Mouse (Mus musculus) kidney, adult 9 months (tissue): ENCODE measurements around the gene Morc1.
A peak's percentile ranks its signal among the peaks of the same experiment; 100 is the strongest.

ENCODE experiments used
- DNase-seq: peaks from one replicate; pipeline ENCODE4 v3.0.0; 2022

Gene Morc1

GRCm38 (mm10) chr16:48431027-48431426, at the start of gene Morc1:
Morc1 (plus strand) TSS chr16:48431237.
- DNase-seq = no peak

DNA sequence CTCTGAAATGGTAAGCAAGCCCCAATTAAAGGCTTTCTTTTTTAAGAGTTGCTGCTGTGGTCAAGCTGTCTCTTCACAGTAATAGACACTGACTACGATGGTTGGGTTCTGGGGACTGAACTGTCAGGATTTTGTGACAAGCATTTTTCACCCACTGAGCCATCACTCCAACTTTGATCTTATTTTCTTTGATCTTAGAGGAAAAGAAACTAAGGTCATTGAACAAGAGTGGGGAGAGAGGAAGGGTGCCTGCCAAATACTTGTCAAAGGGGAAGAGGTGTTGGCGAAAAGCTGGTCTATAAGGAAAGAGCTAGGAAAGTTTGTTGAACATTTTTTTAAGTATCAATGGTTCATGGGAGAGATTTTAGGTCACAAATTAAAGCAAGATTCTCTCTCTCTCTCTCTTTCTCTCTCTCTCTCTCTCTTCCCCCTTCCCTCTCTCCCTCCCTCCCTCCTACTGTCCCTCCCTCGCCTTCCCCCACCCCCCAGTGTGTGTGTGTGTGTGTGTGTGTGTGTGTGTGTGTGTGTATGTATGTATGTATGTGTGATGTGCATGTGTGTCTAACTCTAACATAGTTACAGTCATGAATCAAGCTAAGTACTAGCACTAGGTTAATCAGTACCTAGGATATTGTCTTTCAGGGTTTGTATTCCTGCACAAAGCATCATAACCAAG, 47.3 kb upstream of the Morc1 start:
- DNase-seq = no peak

- no peak for DNase-seq
Observed at GRCm38 (mm10) chr16:48386982-48387381, 44.1 kb upstream of the Morc1 start.

- DNase-seq = peak; percentile 41
Observed at GRCm38 (mm10) chr16:48395278-48395677, 35.8 kb upstream of the Morc1 start.

- DNase-seq = no peak
Observed at GRCm38 (mm10) chr16:48402963-48403362, 28.1 kb upstream of the Morc1 start.

DNA sequence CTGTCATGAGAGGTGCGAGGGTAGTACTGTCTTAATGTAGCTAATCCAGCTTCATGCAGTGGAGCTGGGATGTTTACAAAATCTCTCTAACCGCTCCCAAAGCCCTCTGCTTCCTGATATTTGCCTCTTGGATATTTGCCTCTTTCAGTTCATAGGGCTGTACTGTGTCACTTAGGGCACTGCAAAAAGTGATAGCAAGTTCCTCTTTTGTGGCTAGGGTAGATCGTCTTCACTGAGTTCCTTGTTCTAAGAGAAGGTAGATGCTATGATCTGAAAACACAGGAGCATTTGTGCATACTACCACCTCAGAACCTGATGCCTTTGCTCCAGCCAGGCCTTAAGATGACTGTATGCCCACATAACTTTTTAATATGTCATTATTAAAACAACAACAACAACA, 27.6 kb upstream of the Morc1 start:
- no peak for DNase-seq

DNA sequence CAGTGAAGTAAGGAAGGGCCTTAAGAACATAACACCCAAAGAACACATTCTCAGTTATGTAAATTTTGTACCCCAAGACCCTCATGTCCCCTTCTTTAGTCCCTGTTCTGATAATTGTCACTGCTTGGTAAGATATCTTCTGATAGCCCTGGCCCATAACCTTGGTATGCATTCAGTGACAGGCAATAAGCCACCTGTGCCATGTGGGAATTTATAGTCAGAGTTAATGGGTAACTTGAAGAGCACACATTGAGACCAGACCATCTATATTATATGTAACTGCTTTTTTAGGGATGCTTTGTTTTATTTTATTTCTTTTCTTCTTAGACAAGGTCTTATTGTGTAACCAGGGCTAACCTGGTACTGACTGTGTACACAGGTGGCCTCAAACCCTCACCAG, 27.0 kb upstream of the Morc1 start:
- DNase-seq = no peak

DNA sequence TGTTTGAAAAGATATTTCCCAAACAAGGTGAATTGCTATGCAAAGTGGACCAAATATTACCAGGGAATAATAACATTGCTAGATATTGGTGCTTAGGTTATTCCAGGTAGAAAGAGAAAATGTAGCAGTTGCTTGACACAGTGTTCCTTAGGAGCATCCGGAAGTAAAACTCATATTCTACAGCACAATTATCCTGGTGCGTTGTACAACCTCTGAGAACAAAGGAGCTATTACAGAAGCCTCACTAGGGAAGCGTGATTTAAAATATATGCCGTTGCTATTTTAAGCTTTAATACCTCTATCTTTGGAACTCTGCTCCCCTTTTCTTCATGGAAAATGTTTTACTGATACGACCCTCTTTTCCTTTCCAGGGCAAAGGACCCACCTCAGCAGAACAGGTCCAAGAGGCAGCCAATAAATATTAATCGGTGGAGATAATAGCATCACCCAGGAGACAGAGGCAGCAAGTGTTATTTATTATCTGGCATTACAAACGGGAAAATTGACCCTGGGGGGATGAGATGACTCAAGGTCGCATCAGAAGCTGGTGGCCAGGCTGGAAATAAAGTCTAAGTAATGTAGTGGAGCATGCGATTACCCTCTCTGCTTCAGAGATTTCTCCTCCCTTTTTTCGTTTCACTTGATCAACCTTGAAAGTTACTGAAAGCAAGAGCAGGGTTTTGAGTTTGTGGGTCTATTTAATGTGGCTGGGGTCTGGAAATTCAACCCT, 25.2 kb upstream of the Morc1 start:
- DNase-seq = peak; percentile 57

GRCm38 (mm10) chr16:48409580-48409979, 21.5 kb upstream of the Morc1 start:
- DNase-seq = no peak

- no peak for DNase-seq
Observed at GRCm38 (mm10) chr16:48410125-48410524, 20.9 kb upstream of the Morc1 start.

- DNase-seq = no peak
Observed at GRCm38 (mm10) chr16:48412246-48412645, 18.8 kb upstream of the Morc1 start, which contains the start of gene Gm5485. Gm5485 (minus strand) TSS chr16:48412416.

DNA sequence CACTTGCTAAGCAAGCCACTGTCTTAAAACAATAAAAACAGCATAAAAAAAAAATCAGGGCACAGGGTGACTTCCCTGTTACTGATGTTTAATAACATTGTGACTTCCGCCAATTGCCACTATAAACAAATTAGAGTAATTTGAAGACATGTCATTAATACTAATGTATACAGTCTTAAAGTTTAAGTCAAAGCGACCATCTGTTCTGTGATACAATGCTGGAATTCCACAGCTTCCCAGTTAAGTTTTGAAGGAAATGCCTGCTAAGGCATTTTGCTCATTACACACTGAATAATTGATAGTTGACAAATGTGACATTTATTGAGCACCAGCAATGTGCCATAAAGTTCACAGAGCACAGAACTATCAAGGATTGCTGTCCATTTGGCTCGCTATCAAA, 12.5 kb upstream of the Morc1 start:
- DNase-seq = no peak

- DNase-seq = no peak
Observed at GRCm38 (mm10) chr16:48419035-48419434, 12.0 kb upstream of the Morc1 start.

- peak; percentile 92 for DNase-seq
Observed at GRCm38 (mm10) chr16:48422501-48422900, 8.5 kb upstream of the Morc1 start.

GRCm38 (mm10) chr16:48424069-48424468, 7.0 kb upstream of the Morc1 start:
- peak; percentile 80 for DNase-seq

GRCm38 (mm10) chr16:48429427-48429826, 1.6 kb upstream of the Morc1 start:
- DNase-seq = no peak

DNA sequence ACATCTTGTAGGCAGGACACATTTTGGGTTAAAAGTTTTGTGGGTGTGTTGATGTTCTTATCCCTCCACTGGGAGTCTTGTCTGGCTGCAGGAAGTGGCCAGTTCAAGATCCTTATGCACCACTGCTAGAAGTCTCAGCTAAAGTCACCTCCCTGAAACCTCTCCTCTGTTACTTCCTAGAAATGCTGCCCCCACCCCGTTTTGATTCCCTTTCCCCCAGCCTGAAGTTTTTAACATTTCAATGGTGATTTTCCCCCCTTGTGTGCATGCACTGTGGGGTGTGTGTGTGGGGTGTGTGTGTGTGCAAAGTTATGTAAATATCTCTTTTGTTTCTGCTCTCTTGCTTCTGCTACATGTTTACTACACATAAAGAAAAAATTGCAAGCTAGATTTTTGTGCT, 4.4 kb downstream of the Morc1 start:
- DNase-seq = no peak

- DNase-seq = no peak
Observed at GRCm38 (mm10) chr16:48437476-48437875, 6.4 kb downstream of the Morc1 start.

GRCm38 (mm10) chr16:48444589-48444988, 13.6 kb downstream of the Morc1 start:
- no peak for DNase-seq

GRCm38 (mm10) chr16:48446161-48446925, 15.3 kb downstream of the Morc1 start:
- DNase-seq = no peak

DNA sequence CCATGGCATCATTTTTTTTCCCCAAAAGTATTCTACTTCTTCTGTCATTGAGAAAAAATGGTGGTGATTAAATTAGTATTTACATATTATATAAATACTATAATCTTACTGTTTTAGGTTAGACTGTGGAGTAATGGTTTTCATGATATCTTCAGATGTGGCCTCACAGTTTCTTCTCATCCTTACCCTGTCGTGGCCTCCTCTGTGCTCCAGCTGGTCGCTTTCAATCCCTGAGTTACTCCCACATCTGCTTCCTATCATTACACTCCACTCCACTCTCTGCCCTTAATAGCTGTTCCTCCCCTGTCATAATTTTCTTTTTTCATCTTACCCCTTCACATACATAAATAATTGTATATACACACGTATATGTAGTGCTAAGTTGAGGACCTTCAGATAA, 22.2 kb downstream of the Morc1 start:
- DNase-seq = no peak

- no peak for DNase-seq
Observed at GRCm38 (mm10) chr16:48473396-48473795, 42.4 kb downstream of the Morc1 start.

GRCm38 (mm10) chr16:48474896-48475802, 44.1 kb downstream of the Morc1 start:
- DNase-seq = no peak
